Mouse (Mus musculus) fat pad, adult 2 months (tissue): ENCODE measurements around the gene Cst13.

Source experiments
- DNase-seq: peaks from one replicate; pipeline ENCODE4 v3.0.0-alpha.2; 2011; ENCODE audit warnings: low read depth, low spot score; ENCODE audit errors: extremely low read depth

Gene Cst13

DNA sequence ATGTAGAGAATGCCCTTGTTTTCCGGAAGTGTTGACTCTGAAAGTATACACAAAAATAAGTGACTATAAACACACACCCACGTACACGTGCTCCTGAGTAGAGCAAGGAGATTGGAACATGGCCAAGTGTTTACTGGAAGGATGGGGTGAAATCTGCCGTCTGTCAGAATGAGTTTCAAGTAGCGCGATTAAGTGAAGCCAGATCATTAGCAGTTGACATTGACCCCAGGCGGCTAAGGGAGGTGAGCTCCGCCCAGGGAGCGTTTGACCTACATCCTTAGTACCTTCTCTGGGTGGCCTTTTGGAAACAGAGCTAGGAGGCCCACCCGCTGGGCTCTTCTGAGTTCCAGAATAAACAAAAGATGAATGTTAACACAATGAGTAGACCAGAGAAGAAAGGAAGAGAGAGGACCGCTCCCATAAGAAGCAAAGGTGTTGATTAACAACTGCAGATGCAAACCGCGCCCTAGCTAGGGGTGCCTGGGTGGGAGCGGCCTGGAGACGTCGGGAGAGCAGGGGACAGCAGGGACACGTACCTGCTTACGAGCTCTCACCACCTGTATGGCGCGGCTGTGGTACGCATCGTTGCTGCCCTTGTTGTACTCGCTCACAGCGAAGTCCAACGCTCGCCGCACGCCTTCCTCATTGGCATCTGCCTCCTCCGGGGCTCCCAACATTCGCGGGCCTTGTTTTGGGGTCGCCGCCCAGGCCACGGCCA is 54.9 kb downstream of the Cst13 start:
- no peak for DNase-seq

DNA sequence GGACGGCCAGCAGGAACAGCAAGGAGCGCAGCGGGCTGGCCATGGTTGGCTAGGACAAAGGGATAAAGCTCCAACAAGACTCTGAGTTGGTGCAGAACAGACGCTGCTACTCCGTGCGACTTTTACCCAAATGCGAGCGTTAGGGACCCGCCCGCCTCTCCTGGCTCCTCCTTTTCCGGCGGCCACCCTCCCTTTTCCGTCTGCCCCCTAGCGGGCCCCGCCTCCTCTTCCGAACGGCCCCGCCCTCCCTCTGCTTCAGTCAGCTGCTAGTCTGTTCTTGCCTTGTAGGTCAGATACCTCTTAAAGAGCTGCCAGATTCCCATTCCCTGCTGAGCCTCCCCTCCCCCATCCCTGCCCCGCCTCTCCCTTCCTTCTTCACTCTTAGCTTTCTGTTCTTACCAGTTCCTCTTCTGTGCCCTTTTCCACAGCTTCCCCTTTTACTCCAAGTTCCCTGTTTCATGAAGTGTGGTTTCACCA is 55.5 kb downstream of the Cst13 start, which contains the start of gene Cst3:
Gene Cst3, minus strand, starts transcription at position 358 of the 477 bp plus-strand sequence.
- no peak for DNase-seq

DNA sequence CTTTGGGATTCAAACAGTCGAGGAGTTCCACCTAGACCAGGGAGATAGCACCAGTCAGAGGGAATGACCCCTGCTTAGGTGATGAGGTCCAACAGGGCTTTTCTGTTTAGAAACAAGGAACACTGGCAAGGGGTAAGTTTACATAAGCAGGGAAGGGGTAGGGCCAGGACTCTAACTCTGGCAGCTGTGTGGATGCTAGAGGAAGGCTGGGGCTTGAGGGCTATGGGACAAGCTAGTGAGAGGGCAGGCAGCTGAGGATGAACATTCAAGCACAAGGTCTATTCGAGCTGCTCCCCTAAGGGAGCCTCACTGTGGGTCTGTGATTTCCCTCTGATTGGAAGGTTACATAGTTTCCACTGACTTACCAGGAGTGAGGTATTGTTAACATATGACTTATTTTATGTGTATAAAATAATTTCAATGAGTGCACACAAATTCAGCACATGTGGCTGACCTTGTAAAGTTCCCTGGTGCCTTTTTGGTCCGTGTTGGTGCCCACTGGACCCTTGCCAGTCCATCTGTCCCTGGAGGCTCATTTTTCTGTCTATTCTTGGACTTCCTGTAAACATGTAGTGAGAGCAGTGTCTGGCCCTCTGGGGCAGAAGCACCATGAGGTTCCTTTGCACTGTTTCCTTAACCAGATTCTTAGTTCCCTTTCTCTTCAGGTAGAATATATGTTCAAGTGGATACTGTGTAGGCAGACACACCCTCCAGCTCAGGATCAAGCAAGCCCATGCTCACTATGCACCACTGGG is 57.3 kb downstream of the Cst13 start:
- DNase-seq, result no peak

DNA sequence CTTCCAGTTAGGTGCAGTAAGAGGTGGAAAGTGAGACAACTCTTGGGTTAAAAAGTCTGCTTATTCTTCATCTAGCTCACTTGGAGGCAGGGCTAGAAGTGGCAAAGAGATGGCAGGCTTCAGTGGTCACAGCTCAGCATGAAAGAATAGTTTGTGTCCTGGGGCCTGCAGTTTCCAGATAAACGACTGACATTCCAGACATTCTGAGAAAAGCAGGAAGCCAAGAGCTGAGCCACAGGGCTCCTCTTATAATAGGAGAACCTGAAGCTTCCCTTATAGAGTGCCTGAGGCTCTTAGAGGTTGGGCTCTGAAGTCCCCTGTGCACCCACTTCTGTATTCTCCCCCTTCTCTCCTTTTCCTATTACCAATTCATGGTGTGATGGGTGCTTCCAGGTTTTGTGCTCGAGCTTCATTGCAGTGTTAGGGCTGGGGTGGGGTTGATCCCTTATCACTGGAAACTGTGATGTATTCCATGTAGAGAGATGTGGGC is 58.8 kb downstream of the Cst13 start:
- DNase-seq, result no peak

DNA sequence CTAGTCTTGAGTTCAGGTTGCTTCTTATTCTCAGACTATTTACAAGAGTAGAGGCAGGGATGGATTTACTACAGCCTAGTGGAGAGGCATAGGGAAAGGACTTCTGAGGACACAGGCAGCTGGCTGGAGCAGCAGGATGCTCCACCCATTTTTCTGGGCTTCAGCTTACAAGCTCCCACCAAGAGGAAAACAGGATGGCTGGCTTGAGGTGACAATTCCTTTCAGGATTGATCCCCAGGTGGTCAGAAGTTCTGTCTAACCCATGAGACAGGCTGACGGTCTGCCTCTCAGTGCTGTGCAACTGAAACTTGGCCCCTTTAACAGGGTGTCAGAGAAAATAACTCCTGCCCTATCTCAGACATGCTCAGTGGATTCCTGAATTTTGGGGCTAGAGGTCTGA is 59.3 kb downstream of the Cst13 start:
- DNase-seq, result no peak
